Mouse (Mus musculus) liver, embryonic 14.5 days (tissue): ENCODE results near the gene Hmbs. TPM values are rescaled to one million over a fixed set of nuclear protein-coding genes. Genes with fewer than 3 reads are reported as not detected.

Experiments
- ATAC-seq: fragments of 200-750 bp; cut with Nextera tagmentation; 2 replicates; pipeline ENCODE4 v1.8.0; 2017; ENCODE audit warnings: moderate number of reproducible peaks, mild to moderate bottlenecking, moderate library complexity; ENCODE audit not compliant: insufficient read depth
- DNase-seq, 3 experiments: peaks; one replicate each; pipeline ENCODE4 v3.0.0-alpha.2; 2012 to 2013; ENCODE audit warnings: low read depth in 3 of 3, low spot score in 3 of 3
- H3K27ac ChIP-seq: fragments of 300-500 bp; sonication (generic); 2 replicates; pipeline ENCODE4 v1.5.1; 2014; ENCODE audit warnings: moderate library complexity, mild to moderate bottlenecking, control low read depth, inconsistent platforms
- H3K27me3 ChIP-seq: fragments of 300-500 bp; sonication (generic); 2 replicates; pipeline ENCODE4 v1.6.1; 2014; ENCODE audit warnings: mild to moderate bottlenecking, low read length, moderate library complexity; ENCODE audit not compliant: control insufficient read depth, insufficient read depth
- H3K36me3 ChIP-seq: fragments of 300-500 bp; sonication (generic); replicated peaks from 2 replicates; pipeline ENCODE4 v1.6.1; 2014; ENCODE audit warnings: low read depth; ENCODE audit not compliant: control insufficient read depth, insufficient read depth
- H3K4me1 ChIP-seq, 2 experiments: fragments of 200-500 bp in 1 of 2; fragments of 300-500 bp in 1 of 2; sonication (generic) in 1 of 2; replicated peaks; 2 replicates each; pipeline ENCODE4 v1.6.1; 2012 to 2014; ENCODE audit warnings: antibody characterized with exemption in 1 of 2, inconsistent platforms in 1 of 2, low read length in 1 of 2; ENCODE audit not compliant: control insufficient read depth in 2 of 2, insufficient read depth in 2 of 2
- H3K4me2 ChIP-seq: fragments of 300-500 bp; sonication (generic); 2 replicates; pipeline ENCODE4 v1.6.1; 2014; ENCODE audit warnings: low read depth, mild to moderate bottlenecking, control low read depth, moderate library complexity
- H3K4me3 ChIP-seq, 2 experiments: fragments of 200-500 bp in 1 of 2; fragments of 300-500 bp in 1 of 2; sonication (generic) in 1 of 2; 2 replicates each; pipeline ENCODE4 v1.5.1; 2012 to 2014; ENCODE audit warnings: low read depth in 2 of 2, low read length in 2 of 2, mild to moderate bottlenecking in 2 of 2, control low read depth in 1 of 2, inconsistent platforms in 1 of 2, moderate library complexity in 1 of 2; ENCODE audit not compliant: insufficient read depth in 1 of 2
- H3K9ac ChIP-seq: fragments of 300-500 bp; sonication (generic); replicated peaks from 2 replicates; pipeline ENCODE4 v1.6.1; 2014; ENCODE audit warnings: mild to moderate bottlenecking, control low read depth, moderate library complexity
- H3K9me3 ChIP-seq: fragments of 300-500 bp; sonication (generic); 2 replicates; pipeline ENCODE4 v1.6.1; 2016; ENCODE audit warnings: low read length, mixed read lengths; ENCODE audit not compliant: control insufficient read depth
- CTCF ChIP-seq: IDR thresholded peaks from 2 replicates; pipeline ENCODE4 v1.5.1; 2016; ENCODE audit warnings: antibody characterized with exemption, low read depth, control low read depth
- EP300 ChIP-seq: IDR thresholded peaks from 2 replicates; pipeline ENCODE4 v1.6.1; 2016; ENCODE audit warnings: antibody characterized with exemption, low read depth
- WGBS: fragments of 180-500 bp; shearing (Covaris S2); extraction: QIAGEN DNeasy Blood & Tissue Kit; methylation state at CpG from one replicate; pipeline ENCODE4 v1.1.7; 2014; ENCODE audit not compliant: insufficient replicate concordance; 5-methylcytosine and 5-hydroxymethylcytosine counted together
- polyA plus RNA-seq, 2 experiments: library from polyadenylated mRNA; depleted of rRNA in 1 of 2; stranded (reverse) in 1 of 2; unstranded in 1 of 2; fragments of >200 nt; fragmentation: Nextera tagmentation in 1 of 2; extraction: Ambion mirVana in 1 of 2; gene quantifications; 2 replicates each; pipeline versions ENCODE4 v1.2.1 to v1.2.3; 2012 to 2014

Hmbs gene
- polyA plus RNA-seq, 2 experiments: 876 to 1,376 TPM

DNA sequence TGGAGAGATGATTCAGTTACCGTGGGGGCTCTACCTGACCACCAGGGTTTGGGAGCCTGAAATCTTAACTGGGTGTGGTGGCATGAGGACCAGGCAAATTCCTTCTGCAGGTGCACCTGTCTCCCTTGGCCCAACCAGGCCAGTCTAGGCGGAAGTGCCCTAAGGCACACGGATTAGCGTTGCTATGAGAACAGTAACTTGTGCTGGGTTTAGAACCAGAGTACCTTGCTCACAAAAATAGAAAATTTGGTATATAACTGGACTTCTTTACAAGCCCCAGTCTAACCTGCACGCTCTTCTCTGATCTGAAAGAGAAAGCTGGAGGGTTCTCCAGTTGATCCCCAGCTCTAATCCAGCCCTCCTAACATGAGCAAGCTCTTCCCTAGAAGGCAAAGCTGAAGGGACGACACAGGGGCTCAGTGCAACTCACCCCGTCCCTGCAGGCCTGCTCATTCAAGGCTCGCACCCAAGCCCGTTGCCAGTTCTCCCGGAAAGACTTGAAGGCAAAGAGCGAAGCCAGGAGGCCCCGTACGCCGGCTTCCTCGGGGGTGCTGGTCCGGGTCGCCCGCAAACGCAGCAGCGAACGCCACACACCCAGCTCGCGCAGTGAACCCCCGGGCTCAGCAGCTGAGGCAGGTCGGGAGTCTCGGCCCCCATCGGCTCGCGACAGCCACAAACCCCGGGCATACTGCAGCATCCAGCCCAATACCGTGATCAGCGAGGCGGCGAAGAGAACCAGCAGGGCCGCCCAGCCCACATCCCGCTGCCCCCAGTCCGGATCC is 24.7 kb downstream of the Hmbs start:
- H3K9me3 ChIP-seq: no peaks in the 10 kb centered on the region
- DNase-seq (no peak), ATAC-seq (no peak; the same call in 1 of the 2 replicates)
- WGBS: 3% methylated on average over 37 of the region's 37 CpGs
- H3K27me3 ChIP-seq: no peaks in the 10 kb centered on the region
- TF ChIP-seq EP300: no peak
- no peak for TF ChIP-seq CTCF
- H3K4me3 ChIP-seq: peak overlapping the region; percentile 88 to 90
- H3K36me3 ChIP-seq: peaks cover 25% of the 10 kb centered on the region
- H3K27ac ChIP-seq: peak overlapping the region; percentile 68
- H3K4me2 ChIP-seq: peak overlapping the region; percentile 64
- H3K4me1 ChIP-seq: peaks cover 19 to 20% of the 10 kb centered on the region in 2 experiments
- peak overlapping the region; percentile 93 for H3K9ac ChIP-seq

GRCm38 (mm10) chr9:44318826-44319095 is 25.3 kb downstream of the Hmbs start:
- DNase-seq: no peak
- no peak for ATAC-seq
- Histone ChIP-seq H3K9ac (peak overlapping the region; percentile 93), H3K4me1 (peaks cover 19 to 20% of the 10 kb centered on the region in 2 experiments), H3K4me2 (peak overlapping the region; percentile 64), H3K9me3 (no peaks in the 10 kb centered on the region), H3K27ac (peak overlapping the region; percentile 27), H3K27me3 (no peaks in the 10 kb centered on the region), H3K4me3 (peak overlapping the region; percentile 88 to 90), H3K36me3 (peaks cover 31% of the 10 kb centered on the region)
- TF ChIP-seq CTCF (no peak), EP300 (no peak)
- 40% methylated on average over 3 of the region's 3 CpGs for WGBS

DNA sequence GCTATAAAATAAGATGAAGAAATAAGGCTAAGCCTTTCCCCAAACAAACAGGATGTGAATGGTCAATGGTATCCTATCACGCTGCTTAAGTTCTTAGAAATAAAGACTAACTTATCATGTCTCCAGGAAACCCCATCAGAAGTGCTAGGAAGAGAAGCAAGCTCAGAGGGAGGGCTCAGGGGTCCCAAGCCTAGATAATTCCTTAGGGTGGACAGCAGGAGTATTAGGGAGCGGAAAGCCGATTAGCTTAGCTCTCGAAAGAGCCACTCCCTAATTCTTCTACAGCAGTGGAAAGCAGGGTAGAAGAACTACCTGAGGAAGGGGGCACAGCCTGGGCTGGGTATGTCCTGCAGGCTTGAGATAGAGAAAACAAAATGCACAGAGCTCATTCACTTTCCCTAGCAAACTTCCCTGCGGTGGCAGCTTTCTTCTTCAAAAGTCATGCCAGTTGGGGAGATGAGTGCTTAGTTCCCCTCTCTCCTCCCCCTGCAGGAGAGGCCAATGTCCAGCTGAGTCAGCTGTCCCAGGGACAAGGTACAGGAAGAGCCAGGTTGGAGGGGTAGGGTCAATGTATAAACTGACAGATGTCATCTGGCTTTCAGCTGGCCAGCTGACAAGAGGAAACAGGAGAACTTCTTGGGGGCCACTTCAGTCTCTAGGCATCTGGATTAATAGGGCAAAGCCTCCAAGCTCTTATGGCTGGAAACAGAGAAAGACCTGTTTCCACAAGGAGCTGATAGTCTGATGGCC is 25.8 kb downstream of the Hmbs start:
- Histone ChIP-seq H3K36me3 (peaks cover 36% of the 10 kb centered on the region), H3K27ac (peak overlapping the region; percentile 27), H3K4me2 (peak overlapping the region; percentile 64), H3K27me3 (no peaks in the 10 kb centered on the region), H3K4me1 (peaks cover 19 to 20% of the 10 kb centered on the region in 2 experiments), H3K9ac (peak overlapping the region; percentile 93), H3K4me3 (peak overlapping the region; percentile 88 to 90), H3K9me3 (no peaks in the 10 kb centered on the region)
- ATAC-seq (no peak), DNase-seq (no peak)
- TF ChIP-seq EP300 (no peak), CTCF (no peak)
- WGBS: 60% methylated on average over 5 of the region's 5 CpGs

DNA sequence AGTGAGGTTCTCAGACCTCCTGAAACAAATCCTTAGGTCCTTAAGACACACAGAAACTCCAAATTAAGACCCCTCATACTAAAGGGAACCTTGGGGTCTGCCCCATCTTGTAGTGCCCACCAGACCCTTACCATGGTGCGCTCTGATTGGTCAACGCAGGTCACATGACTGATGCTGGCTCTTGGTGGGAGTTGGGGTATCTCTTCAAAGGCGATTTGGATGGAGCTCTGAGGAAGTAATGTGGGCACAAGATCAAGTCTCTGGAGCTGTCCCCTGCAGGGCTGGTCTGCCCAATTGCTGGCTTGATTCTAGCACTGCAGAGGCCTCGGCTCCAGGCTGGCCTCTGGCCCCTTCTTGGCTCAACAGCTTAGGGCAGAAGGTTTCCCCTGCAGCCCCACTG is 26.6 kb downstream of the Hmbs start:
- Histone ChIP-seq H3K4me2 (peak overlapping the region; percentile 64), H3K9ac (no peak overlapping the region), H3K27ac (no peak overlapping the region), H3K4me3 (no peak overlapping the region), H3K4me1 (peaks cover 19 to 20% of the 10 kb centered on the region in 2 experiments), H3K9me3 (no peaks in the 10 kb centered on the region), H3K27me3 (no peaks in the 10 kb centered on the region), H3K36me3 (peaks cover 41% of the 10 kb centered on the region)
- no peak for ATAC-seq
- DNase-seq: no peak
- TF ChIP-seq CTCF: no peak
- TF ChIP-seq EP300: no peak
- WGBS: 81% methylated on average over 4 of the region's 4 CpGs

DNA sequence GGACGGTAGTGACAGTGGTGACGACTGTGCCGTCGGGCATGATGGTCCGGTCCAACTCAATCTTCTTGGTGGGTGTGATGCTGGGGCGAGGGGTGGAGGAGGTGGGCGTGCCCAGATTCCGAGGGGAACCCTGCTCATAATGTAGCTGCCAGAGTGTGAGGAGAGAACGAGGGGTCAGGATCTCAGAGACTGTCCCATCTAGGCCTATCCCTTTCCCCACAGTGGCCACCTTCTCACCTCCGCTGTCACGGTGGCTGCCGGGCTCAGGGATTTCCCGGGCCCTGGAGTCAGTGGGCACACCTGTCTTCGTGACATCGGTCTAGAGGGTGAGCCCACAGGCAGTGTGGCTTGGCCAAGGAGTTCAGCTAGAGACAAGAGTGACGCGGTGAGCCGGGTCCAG is 29.1 kb downstream of the Hmbs start:
- DNase-seq: no peak
- ATAC-seq: no peak
- Histone ChIP-seq H3K9ac (no peak overlapping the region), H3K4me2 (no peak overlapping the region), H3K36me3 (peaks cover 43% of the 10 kb centered on the region), H3K9me3 (no peaks in the 10 kb centered on the region), H3K4me1 (peaks cover 12 to 15% of the 10 kb centered on the region in 2 experiments), H3K27ac (no peak overlapping the region), H3K4me3 (no peak overlapping the region), H3K27me3 (no peaks in the 10 kb centered on the region)
- 94% methylated on average over 18 of the region's 18 CpGs for WGBS
- TF ChIP-seq CTCF (no peak), EP300 (no peak)
